Mouse (Mus musculus): ENCODE measurements around the gene Ears2.
"Not testable (repeated sequence)": the region's sequence is repeated elsewhere in the genome, so short reads cannot be mapped to it uniquely, and the experiment has no call there.

Ears2 gene

DNA sequence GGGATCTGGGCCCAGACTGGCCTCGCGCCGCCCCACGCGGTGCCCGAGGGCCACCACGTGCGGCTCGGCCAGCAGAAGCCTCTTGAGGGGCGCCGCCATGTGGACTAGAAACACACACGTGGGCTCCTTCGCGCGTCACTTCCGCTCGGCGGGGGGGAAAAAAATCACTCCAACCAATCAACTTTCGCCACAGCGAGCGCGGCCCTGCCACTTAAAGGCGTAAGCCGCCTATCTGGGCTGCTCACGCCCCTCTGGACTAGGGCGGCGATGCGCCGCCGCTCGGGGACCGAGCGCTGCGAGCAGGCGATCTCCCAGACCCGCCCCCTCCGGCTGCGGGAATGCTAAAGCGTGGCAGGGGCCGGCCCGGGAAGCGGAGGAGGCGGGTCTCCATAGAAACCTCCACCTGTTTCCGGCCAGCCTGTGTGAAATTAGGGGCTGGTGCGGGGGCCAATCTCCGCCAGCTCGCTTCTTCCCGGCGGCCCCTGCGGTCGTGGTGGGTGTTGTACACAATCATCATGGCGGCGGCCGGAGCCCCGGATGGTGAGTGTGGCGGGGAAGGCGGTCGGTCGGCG lies at the start of gene Ears2, which contains the start of gene Ubfd1:
Gene Ears2 (minus strand): TSS at position 319 of the 572 bp plus-strand sequence.
Gene Ubfd1 (plus strand): TSS at position 231 of the 572 bp plus-strand sequence.
- DNase-seq (ENCODE audit: low read depth, low spot score), result peak; percentile 96

DNA sequence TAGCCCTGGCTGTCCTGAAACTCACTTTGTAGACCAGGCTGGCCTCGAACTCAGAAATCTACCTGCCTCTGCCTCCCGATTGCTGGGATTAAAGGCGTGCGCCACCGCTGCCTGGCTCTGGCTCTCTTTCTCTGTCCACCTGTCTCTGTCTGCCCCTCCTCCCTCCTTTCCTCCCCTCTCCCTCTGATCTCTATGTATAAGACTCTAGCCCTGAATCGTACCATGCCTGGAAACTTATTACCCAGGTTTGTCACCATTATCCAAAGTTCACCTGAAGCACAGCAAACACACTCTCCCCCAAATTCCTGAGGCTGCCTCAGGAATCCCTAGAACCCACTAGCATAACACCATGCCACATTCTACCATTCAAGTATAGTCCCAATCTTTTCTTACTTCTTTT lies 41.1 kb upstream of the Ears2 start:
- DNase-seq (ENCODE audit: low read depth, low spot score), result no peak

GRCm38 (mm10) chr7:122101747-122102244 lies 34.7 kb upstream of the Ears2 start, which contains the start of gene Ndufab1:
Gene Ndufab1, minus strand, starts transcription at chr7:122101886.
- peak; percentile 86 for DNase-seq (ENCODE audit: low read depth, low spot score)

- not testable (repeated sequence) for DNase-seq (ENCODE audit: low read depth, low spot score)
These were observed 34.1 kb upstream of the Ears2 start for GRCm38 (mm10) chr7:122101014-122101746.

DNA sequence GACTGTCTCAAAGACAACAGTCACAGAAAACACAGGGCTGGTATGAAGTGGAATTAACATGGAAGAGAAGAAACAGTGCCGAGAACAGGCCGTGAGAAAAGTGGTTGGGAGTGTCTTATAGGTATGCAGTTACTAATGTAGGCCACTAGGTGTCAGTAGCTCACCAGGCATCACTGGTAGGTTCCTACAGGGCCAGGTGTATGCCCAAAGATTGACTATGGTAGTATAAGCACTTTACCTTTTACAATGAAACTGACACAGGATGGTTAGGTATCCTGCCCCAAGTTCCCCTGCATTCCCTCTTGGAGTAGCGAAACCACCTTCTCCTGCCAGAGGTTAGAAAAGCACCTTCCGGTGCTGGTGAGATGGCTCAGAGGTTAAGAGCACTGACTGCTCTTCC lies 32.2 kb upstream of the Ears2 start:
- DNase-seq (ENCODE audit: low read depth, low spot score), result no peak

DNA sequence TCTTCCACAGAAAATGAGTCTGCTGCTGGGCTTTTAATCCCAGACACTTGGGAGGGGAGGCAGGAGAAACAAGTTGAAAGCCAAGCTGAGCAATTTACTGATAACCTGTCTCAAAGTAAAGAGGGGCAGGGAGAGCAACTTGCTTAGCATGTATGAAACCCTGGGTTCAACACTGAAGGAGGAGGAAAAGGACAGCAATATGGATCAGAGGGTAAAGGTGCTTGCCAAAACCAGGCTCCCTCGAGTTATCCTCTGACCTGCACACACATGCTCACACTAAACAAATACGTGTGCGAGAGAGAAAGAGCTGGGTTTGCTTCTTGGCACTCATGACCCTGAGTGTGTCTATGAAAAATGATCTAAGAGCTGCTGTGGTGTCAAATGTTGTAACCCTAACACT lies 30.9 kb upstream of the Ears2 start:
- no peak for DNase-seq (ENCODE audit: low read depth, low spot score)

- no peak for DNase-seq (ENCODE audit: low read depth, low spot score)
These were observed 27.7 kb upstream of the Ears2 start for GRCm38 (mm10) chr7:122094564-122095330.

- DNase-seq (ENCODE audit: low read depth, low spot score), result no peak
These were observed 20.3 kb upstream of the Ears2 start for GRCm38 (mm10) chr7:122087195-122087982.

DNA sequence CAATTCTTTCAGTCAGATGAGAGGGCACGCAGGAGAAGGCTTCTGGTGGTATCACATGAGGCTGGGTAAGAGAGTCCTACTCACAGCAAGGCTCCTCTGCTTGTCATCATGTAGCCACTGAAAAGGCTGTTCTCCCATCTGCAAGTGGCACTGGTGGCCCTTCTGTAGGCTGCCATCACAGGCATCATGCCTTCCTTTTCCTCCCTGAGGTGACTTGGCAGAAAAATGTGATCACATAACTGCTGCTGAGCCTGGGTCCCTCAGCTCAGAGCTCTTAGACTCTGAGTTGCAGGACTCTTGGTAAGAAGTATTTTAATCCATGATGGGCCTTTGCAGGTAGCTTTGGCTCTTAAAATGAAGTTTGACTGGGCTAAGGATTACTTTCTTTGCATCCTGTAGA lies 14.0 kb upstream of the Ears2 start:
- no peak for DNase-seq (ENCODE audit: low read depth, low spot score)

- DNase-seq (ENCODE audit: low read depth, low spot score), result no peak
These were observed 12.9 kb upstream of the Ears2 start for GRCm38 (mm10) chr7:122079798-122080554.

DNA sequence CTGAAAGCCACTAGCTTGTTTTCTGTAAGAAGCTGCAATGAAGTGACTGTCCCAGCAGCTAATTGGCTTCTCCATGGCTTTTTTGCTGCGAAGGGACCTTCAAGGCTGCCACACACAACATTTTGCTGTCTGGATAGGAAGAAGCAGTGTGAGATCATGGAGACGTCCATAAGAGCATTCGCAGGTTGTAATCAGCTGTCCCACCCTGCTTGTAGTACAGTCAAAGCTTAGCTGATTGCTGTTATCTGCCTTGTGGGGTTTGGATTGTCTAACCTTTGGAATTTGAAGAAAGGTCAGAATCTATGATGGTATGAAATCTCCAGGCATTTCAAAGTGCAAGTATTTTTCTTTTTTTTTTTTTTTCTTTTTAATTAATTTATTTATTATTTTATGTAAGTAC lies 7.3 kb upstream of the Ears2 start:
- DNase-seq (ENCODE audit: low read depth, low spot score), result no peak

DNA sequence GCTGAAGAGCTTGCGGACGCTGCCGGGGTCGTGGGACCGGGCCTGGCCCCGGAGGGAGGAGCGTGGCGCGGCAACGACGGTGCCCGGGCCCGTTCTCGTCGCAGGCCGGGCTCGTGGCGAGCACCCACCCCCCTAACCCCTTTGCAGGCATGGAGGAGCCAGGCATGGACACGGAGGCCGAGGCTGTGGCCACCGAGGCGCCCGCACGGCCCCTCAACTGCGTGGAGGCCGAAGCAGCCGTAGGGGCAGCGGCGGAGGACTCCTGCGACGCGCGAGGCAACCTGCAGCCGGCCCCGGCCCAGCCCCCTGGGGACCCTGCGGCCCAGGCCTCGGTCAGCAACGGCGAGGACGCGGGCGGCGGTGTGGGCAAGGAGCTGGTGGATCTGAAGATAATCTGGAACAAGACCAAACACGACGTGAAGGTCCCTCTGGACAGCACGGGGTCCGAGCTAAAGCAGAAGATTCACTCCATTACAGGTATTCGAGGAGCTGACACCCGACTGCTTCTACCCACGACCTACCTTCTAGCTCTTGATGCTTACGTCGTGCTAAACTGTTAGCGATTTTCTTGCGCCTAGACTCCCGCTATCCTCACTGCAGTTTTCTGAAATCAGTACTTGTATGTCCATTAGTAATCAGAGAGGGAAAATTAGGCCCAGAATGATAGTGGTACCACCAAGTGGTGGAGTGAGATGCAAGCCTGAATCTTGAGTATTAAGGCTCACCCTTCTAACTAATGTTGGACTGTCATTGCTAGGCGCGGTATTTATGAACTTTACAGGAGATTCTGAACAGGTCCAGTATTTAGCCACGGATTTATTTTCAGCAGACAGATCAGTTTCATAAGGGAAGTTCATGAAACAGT lies 686 bp upstream of the Ears2 start:
- DNase-seq (ENCODE audit: low read depth, low spot score), result no peak

DNA sequence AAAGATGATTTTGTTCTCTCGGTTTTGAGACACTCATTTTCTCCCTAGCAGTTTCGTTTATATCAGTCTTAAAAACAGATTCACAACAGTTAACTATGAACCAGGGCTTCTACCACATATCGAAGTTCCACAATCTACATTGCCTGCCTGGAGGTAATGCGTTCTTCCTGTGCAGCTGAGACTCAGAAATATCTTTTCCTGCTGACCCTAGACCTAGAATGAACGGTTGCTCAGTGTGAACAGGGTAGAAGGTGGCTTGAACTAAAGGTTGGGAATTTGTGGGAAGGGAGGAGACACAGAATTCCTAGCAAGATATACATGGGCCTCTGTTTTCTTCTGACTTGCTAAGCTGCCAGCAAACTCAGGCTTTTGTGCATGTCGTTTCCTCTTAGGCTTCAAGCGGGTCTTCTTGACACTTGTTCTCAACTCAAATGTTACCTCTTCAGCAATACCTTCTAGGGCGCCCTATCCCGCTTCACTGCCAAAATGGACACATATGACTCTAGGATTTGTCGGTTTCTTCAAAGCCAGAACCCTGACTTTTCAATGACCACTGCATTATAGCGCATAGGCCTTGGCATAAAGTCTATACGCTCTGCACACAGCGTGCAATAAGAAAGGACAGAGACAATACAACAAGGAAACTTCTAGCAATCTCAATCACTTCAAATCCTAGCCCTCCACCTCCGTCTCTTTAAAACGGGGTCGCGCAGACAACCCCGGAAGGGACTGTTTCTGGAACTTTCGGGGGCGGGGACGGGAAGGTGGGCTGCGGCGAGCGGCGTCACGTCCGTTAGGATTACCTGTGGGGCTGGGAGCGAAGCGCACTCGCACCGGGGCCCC lies 740 bp downstream of the Ears2 start:
- DNase-seq (ENCODE audit: low read depth, low spot score), result no peak

DNA sequence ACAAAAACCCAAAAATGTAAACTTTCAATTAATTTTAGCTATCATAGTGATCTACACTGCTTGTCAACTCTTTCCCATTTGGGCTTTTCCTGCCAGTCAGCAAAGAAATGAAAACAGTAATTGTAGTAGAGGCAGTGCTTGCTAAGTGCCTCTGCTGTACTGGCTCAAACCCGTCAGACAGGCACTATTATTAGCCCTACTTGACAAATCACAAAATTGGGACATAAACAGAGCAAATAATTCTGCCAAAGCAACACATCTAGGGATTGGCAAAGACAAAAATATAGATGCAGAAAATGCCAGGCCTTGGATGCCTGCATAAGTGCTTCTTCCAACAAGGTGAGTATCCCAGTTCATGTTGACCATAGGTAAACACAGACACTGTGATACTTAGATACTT lies 1.4 kb downstream of the Ears2 start:
- DNase-seq (ENCODE audit: low read depth, low spot score), result no peak

DNA sequence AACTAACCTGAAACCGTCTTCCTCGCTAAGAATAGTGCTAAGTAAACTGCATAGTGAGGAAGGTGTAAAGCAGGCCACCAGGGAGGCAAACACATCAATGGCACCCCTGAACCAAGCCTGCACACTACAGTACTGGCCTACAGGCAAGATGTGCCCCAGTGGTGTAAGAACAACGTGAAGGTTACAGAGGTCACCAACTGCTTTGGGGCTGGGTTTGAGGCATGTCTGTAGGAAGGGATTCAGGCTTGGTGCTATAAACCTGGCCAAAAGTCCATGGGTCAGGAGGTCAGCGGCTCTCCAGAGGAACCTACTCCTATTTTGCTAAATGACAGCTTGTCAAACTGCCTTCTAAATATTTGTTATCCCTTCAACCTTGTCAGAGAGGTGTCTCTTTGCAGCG lies 10.4 kb downstream of the Ears2 start:
- no peak for DNase-seq (ENCODE audit: low read depth, low spot score)

DNA sequence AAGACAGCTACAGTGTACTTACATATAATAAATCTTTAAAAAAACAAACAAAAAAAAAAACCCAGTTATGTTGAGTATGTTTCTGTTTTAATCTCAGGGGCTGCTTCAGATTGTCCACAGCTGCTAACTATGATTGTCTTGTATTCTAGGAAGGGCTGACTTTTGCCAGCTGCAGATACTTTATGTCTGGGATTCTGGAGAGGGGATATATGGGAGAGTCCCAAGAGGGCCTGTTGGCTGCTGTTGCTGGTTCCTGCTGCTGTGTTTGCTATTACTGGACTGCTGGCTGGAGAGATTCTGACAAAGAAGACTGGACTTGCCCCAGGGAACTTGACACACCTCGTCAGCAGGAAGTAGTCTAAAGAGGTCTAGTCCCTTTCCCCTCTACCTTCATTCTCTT lies 16.2 kb downstream of the Ears2 start:
- DNase-seq (ENCODE audit: low read depth, low spot score), result no peak

- DNase-seq (ENCODE audit: low read depth, low spot score), result no peak
These were observed 18.9 kb downstream of the Ears2 start for GRCm38 (mm10) chr7:122048191-122048590.

- no peak for DNase-seq (ENCODE audit: low read depth, low spot score)
These were observed 20.2 kb downstream of the Ears2 start for GRCm38 (mm10) chr7:122046813-122047212.

- no peak for DNase-seq (ENCODE audit: low read depth, low spot score)
These were observed 21.4 kb downstream of the Ears2 start for GRCm38 (mm10) chr7:122045711-122046110.
